Mouse (Mus musculus): ENCODE data around the gene Kcnk18. TPM values are rescaled to one million over a fixed set of nuclear protein-coding genes. Genes with fewer than 3 reads are reported as not detected.

Kcnk18 gene
- polyA plus RNA-seq, 1 experiment: not detected

- H3ac ChIP-seq (ENCODE audit: control insufficient read depth, insufficient read length, low read depth): no peak within 1 kb of the TSS
- H3K79me3 ChIP-seq (ENCODE audit: low read depth): no peaks in the 10 kb centered on the region
- no peak within 1 kb of the TSS for H3K4me3 ChIP-seq (ENCODE audit: insufficient read depth, poor library complexity, severe bottlenecking)
- no peaks in the 10 kb centered on the region for H3K79me2 ChIP-seq (ENCODE audit: control insufficient read depth, insufficient read depth)
- peaks cover 11% of the 10 kb centered on the region for H3K27me3 ChIP-seq (ENCODE audit: control insufficient read depth, insufficient read depth, insufficient read length)
- TF ChIP-seq MYOD1 (IDR thresholded peaks at IDR 0.05; ENCODE audit: control insufficient read depth, insufficient read length, low read depth) (no peak), MAX (IDR thresholded peaks at IDR 0.05) (no peak)
- no peaks in the 10 kb centered on the region for H3K36me3 ChIP-seq (ENCODE audit: control insufficient read depth, insufficient read depth)
Measured at GRCm38 (mm10) chr19:59260718-59261442, 41.9 kb downstream of the Kcnk18 start, which contains the start of gene Slc18a2. TSS of gene Slc18a2 (plus strand) at chr19:59260896.

GRCm38 (mm10) chr19:59261604-59262003 lies 42.6 kb downstream of the Kcnk18 start:
- peaks cover 13% of the 10 kb centered on the region for H3K27me3 ChIP-seq (ENCODE audit: control insufficient read depth, insufficient read depth, insufficient read length)
- no peak overlapping the region for H3K4me3 ChIP-seq (ENCODE audit: insufficient read depth, poor library complexity, severe bottlenecking)
- no peaks in the 10 kb centered on the region for H3K79me3 ChIP-seq (ENCODE audit: low read depth)
- no peak for TF ChIP-seq MAX (IDR thresholded peaks at IDR 0.05)
- no peak for TF ChIP-seq MYOG (IDR thresholded peaks at IDR 0.05; ENCODE audit: control insufficient read depth, extremely low read depth, insufficient read length)
- no peak for TF ChIP-seq USF1 (IDR thresholded peaks at IDR 0.05; ENCODE audit: low read depth)
- no peaks in the 10 kb centered on the region for H3K36me3 ChIP-seq (ENCODE audit: control insufficient read depth, insufficient read depth)
- no peak overlapping the region for H3ac ChIP-seq (ENCODE audit: control insufficient read depth, insufficient read length, low read depth)
- H3K79me2 ChIP-seq (ENCODE audit: control insufficient read depth, insufficient read depth): no peaks in the 10 kb centered on the region

GRCm38 (mm10) chr19:59263171-59263570 lies 44.2 kb downstream of the Kcnk18 start:
- H3K36me3 ChIP-seq (ENCODE audit: control insufficient read depth, insufficient read depth): no peaks in the 10 kb centered on the region
- no peaks in the 10 kb centered on the region for H3K79me3 ChIP-seq (ENCODE audit: low read depth)
- H3K79me2 ChIP-seq (ENCODE audit: control insufficient read depth, insufficient read depth): no peaks in the 10 kb centered on the region
- peaks cover 23% of the 10 kb centered on the region for H3K27me3 ChIP-seq (ENCODE audit: control insufficient read depth, insufficient read depth, insufficient read length)
- TF ChIP-seq USF1 (IDR thresholded peaks at IDR 0.05; ENCODE audit: low read depth) (no peak), MAX (IDR thresholded peaks at IDR 0.05) (no peak), MYOG (IDR thresholded peaks at IDR 0.05; ENCODE audit: control insufficient read depth, extremely low read depth, insufficient read length) (no peak), CEBPB (IDR thresholded peaks at IDR 0.05; ENCODE audit: low read depth) (no peak), CTCF (IDR thresholded peaks at IDR 0.05; ENCODE audit: control insufficient read depth, insufficient read depth, insufficient read length) (no peak)
- no peak overlapping the region for H3K4me3 ChIP-seq (ENCODE audit: insufficient read depth, poor library complexity, severe bottlenecking)
- H3ac ChIP-seq (ENCODE audit: control insufficient read depth, insufficient read length, low read depth): no peak overlapping the region

GRCm38 (mm10) chr19:59264838-59265532 lies 46.0 kb downstream of the Kcnk18 start:
- no peak for TF ChIP-seq CEBPB (IDR thresholded peaks at IDR 0.05; ENCODE audit: low read depth)
- TF ChIP-seq MAX (IDR thresholded peaks at IDR 0.05): no peak
- no peak for TF ChIP-seq MYOD1 (IDR thresholded peaks at IDR 0.05; ENCODE audit: control insufficient read depth, insufficient read length, low read depth)
- TF ChIP-seq USF1 (IDR thresholded peaks at IDR 0.05; ENCODE audit: low read depth): no peak
- no peak for TF ChIP-seq FOSL1 (IDR thresholded peaks at IDR 0.05; ENCODE audit: insufficient read depth, low read length, poor library complexity, severe bottlenecking)
- TF ChIP-seq MYOG (IDR thresholded peaks at IDR 0.05; ENCODE audit: control insufficient read depth, extremely low read depth, insufficient read length): no peak
- Histone ChIP-seq H3K27me3 (ENCODE audit: control insufficient read depth, insufficient read depth, insufficient read length) (peaks cover 23% of the 10 kb centered on the region), H3K4me3 (ENCODE audit: insufficient read depth, poor library complexity, severe bottlenecking) (no peak overlapping the region), H3K79me3 (ENCODE audit: low read depth) (no peaks in the 10 kb centered on the region), H3K79me2 (ENCODE audit: control insufficient read depth, insufficient read depth) (no peaks in the 10 kb centered on the region), H3K36me3 (ENCODE audit: control insufficient read depth, insufficient read depth) (no peaks in the 10 kb centered on the region), H3ac (ENCODE audit: control insufficient read depth, insufficient read length, low read depth) (no peak overlapping the region)

GRCm38 (mm10) chr19:59265907-59266306 lies 46.9 kb downstream of the Kcnk18 start:
- no peaks in the 10 kb centered on the region for H3K79me2 ChIP-seq (ENCODE audit: control insufficient read depth, insufficient read depth)
- H3K36me3 ChIP-seq (ENCODE audit: control insufficient read depth, insufficient read depth): no peaks in the 10 kb centered on the region
- no peak overlapping the region for H3ac ChIP-seq (ENCODE audit: control insufficient read depth, insufficient read length, low read depth)
- H3K79me3 ChIP-seq (ENCODE audit: low read depth): no peaks in the 10 kb centered on the region
- H3K4me3 ChIP-seq (ENCODE audit: insufficient read depth, poor library complexity, severe bottlenecking): no peak overlapping the region
- H3K27me3 ChIP-seq (ENCODE audit: control insufficient read depth, insufficient read depth, insufficient read length): peaks cover 20% of the 10 kb centered on the region
- no peak for TF ChIP-seq FOSL1 (IDR thresholded peaks at IDR 0.05; ENCODE audit: insufficient read depth, low read length, poor library complexity, severe bottlenecking)
- TF ChIP-seq MAX (IDR thresholded peaks at IDR 0.05): no peak
- no peak for TF ChIP-seq MYOG (IDR thresholded peaks at IDR 0.05; ENCODE audit: control insufficient read depth, extremely low read depth, insufficient read length)
- no peak for TF ChIP-seq CTCF (IDR thresholded peaks at IDR 0.05; ENCODE audit: control insufficient read depth, insufficient read depth, insufficient read length)
- TF ChIP-seq MYOD1 (IDR thresholded peaks at IDR 0.05; ENCODE audit: control insufficient read depth, insufficient read length, low read depth): no peak
- TF ChIP-seq USF1 (IDR thresholded peaks at IDR 0.05; ENCODE audit: low read depth): no peak
- TF ChIP-seq CEBPB (IDR thresholded peaks at IDR 0.05; ENCODE audit: low read depth): no peak

GRCm38 (mm10) chr19:59267417-59267963 lies 48.5 kb downstream of the Kcnk18 start:
- Histone ChIP-seq H3K79me3 (ENCODE audit: low read depth) (no peaks in the 10 kb centered on the region), H3K79me2 (ENCODE audit: control insufficient read depth, insufficient read depth) (no peaks in the 10 kb centered on the region), H3K27me3 (ENCODE audit: control insufficient read depth, insufficient read depth, insufficient read length) (peaks cover 20% of the 10 kb centered on the region), H3K36me3 (ENCODE audit: control insufficient read depth, insufficient read depth) (no peaks in the 10 kb centered on the region), H3K4me3 (ENCODE audit: insufficient read depth, poor library complexity, severe bottlenecking) (no peak overlapping the region), H3ac (ENCODE audit: control insufficient read depth, insufficient read length, low read depth) (no peak overlapping the region)
- TF ChIP-seq CEBPB (IDR thresholded peaks at IDR 0.05; ENCODE audit: low read depth) (no peak), MYOG (IDR thresholded peaks at IDR 0.05; ENCODE audit: control insufficient read depth, extremely low read depth, insufficient read length) (no peak), MAX (IDR thresholded peaks at IDR 0.05) (no peak), FOSL1 (IDR thresholded peaks at IDR 0.05; ENCODE audit: insufficient read depth, low read length, poor library complexity, severe bottlenecking) (no peak), USF1 (IDR thresholded peaks at IDR 0.05; ENCODE audit: low read depth) (no peak), MYOD1 (IDR thresholded peaks at IDR 0.05; ENCODE audit: control insufficient read depth, insufficient read length, low read depth) (no peak)
